Mouse (Mus musculus): ENCODE measurements at regions not wholly inside any gene's neighbourhood (a gene's known extent, or its start where the extent isn't known, plus 50 kb on each side); places are given as distances from the start of the nearest gene placed in this dataset.

DNA sequence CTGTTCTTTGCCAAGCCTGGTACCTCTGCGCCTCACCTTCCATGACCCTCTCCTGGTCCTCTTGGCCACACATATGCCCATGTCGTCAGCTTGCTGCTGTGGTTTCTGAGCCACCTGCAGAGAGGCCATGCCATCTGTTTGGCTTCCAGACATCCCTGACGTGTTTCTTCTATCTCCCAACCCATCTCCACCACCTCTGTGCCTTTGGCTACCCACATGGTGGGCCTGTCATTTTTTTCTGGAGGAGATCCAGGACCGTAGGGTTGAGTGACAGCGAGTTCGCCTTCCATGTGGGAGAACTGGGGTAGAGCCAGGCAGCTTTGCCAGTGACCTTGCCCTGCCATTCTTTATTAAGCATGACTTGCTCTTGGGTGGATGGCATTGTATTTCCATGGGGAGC, 278.4 kb upstream of the Thsd7b start:
- no peak for DNase-seq (ENCODE audit: low spot score)
- intact Hi-C loops (cut with DNase I), result no loop called here

DNA sequence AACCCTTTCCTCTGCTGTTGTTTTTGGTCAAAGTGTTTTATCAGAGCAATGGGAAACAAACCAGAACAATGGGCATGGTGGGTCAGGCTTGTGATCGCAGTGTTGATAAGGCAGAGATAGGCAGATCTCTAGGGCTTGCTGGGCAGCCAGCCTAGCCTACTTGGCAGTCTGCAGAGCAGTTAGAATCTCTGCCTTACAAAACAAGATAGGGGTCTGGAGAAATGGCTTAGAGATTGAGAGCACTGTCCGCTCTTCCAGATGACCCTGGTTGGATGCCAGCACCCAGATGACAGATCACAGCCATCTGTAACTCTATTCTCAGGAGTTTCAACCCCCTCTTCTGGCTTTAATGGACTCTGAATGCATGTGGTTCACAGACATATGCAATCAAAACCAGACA, 289.7 kb upstream of the Thsd7b start:
- DNase-seq (ENCODE audit: low spot score), result no peak
- intact Hi-C loops (cut with DNase I), result no loop called here

DNA sequence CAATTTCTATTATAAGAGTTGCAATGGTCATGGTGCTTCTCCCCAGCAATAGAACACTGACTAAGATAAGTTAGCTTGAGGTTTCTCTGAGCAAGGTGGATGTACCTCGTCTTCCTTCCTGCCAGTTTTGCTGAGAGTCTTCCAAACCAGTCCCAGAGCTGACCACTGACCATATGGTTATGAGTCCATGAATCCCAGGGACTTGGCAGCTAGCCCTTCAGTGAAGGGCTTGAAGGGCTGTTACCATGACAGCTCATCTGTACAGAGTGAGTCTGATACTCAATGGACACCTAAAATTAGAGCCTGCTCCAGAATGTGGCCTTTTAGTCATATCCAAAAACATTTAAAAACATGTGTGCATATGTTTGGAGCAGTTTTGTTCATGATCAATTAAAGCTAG, 297.5 kb upstream of the Thsd7b start:
- intact Hi-C loops (cut with DNase I), result no loop called here
- no peak for DNase-seq (ENCODE audit: low spot score)

DNA sequence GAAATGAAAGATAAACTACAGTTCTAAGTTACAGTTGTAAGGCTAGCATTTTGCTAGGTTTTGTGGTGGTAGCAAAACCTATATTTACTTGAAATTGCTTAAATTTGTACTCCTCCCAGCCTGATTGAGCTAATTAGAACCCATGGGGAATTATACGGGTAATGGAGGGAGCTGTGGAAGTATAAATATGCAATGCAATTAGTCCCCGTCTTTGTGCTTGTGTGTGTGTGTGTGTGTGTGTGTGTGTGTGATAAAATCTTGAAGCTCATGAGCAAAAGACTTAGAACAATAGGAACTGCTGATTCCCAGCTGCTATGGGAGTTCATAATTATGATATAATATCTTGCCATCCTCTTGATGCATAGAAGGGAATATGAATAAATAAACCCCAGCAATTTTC, 321.7 kb upstream of the Thsd7b start:
- no peak for DNase-seq (ENCODE audit: low spot score)
- intact Hi-C loops (cut with DNase I), result no loop called here

DNA sequence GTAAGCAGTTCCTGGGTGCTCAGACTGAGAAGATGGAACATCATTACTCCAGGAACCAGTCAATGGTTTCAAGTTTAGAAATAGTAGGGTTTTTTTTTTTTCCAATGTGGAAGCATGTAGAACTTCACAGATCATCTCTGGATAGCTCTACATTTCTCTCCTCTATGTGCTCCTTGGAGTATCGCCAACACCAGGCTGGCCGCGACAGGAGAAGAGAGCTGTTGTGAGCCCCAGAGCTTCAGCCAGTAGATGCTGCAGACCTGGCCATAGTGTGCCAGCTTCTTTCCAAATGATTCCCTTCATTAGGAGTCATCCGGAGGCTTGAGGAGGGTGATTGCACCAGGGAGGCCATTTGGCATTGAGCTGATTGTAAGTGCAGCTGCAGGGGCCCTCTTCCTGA, 322.6 kb upstream of the Thsd7b start:
- DNase-seq (ENCODE audit: low spot score), result no peak
- intact Hi-C loops (cut with DNase I), result no loop called here

DNA sequence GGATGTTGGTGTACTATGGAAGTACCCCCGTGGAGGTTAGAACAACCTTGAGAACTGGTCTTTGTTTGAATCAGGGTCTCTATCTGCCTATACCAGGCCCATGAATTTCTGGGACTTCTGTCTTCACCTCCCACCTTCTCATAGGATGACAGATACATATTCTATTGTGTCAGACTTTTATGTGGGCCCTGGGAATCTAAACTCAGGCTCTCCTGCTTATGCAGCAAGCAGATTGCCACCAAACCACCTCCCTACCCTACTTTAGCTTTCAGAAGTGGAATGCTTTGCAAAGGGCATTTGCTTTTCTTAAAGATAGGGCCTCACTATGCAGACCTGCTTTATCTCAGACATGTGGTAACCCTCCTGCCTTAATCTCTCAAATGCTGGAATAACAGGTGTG, 322.7 kb upstream of the Cxcr4 start:
- intact Hi-C loops (cut with DNase I), result no loop called here
- DNase-seq (ENCODE audit: low spot score), result no peak

DNA sequence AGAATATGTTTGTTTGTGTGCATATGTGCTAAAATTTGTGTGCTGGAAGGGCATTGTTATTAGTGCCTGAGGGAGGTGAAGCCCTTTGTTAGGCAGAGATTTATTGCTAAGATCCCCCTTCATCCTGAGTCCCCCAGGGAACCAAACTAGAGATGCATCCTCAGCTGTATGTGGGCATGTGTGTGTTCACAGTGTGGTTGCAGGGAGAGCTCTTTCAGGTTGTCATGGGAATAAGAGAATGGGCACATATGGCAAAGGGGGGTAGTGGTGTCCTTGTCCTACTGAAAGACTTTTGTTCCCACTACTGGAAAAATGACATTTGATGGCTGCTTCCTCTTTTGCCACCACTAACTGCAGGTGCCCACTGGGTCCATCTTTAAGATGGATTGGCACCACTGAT, 320.4 kb upstream of the Cxcr4 start:
- intact Hi-C loops (cut with DNase I), result no loop called here

DNA sequence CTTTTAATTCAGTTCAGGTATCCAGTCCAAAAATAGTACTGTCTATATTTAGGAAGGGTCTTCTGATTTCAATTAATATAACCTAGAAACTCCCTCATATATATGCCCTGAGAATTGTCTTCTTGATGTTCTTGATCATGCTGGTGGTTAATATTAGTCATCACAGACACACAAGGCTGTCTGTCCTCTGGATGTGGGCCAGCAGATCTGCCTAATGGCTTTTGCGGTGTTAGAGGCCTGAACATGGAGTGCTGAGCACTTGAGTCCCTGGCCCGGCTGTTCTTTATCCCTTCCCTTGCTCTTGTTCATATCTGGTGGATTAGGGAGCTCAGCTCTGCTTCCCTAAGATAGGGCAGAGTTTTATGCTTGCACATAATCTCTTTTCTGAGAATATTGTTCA, 315.5 kb upstream of the Cxcr4 start:
- intact Hi-C loops (cut with DNase I), result no loop called here
- DNase-seq (ENCODE audit: low spot score), result no peak

More for the DNA sequence above, 320.4 kb upstream of the Cxcr4 start:
- DNase-seq (ENCODE audit: low spot score), result no peak

DNA sequence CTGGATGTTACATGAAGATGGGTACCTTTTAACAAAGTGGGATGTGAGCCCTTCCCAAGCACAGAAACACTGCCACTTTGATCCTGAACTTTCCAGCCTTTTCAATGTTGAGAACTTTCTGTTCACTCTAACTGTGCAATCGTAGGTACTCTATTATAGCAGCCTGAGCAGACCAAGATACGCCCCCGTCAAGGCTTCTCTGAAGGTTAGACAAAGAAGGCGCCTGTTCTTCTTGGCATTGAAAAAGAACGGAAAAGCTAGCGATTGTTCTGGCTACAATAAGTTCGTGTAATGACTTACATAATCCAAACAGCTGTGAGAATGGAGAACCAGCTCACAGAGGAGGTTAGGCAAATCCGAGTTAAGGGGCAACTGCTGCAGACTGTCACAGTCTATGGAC, 305.9 kb upstream of the Cxcr4 start:
- no peak for DNase-seq (ENCODE audit: low spot score)
- intact Hi-C loops (cut with DNase I), result no loop called here

DNA sequence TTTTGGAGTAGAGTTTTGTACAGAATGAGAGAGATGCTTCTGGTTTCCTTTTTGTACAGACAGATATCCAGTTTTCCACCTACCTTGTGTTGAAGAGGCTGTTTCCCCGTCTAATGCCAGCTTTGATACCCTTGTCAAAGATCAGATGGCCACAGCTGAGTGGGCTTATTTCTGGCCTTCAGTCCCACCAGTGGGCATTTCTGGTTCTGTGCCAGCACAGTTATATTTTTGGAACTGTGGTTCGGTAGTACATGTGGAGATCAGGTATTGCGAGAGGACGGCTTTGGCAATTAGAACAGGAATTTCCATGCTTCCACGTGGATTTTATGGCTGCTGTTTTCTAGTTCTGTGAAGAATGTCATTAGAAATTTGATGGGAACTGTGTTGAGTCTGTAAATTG, 302.5 kb upstream of the Cxcr4 start:
- DNase-seq (ENCODE audit: low spot score), result no peak

DNA sequence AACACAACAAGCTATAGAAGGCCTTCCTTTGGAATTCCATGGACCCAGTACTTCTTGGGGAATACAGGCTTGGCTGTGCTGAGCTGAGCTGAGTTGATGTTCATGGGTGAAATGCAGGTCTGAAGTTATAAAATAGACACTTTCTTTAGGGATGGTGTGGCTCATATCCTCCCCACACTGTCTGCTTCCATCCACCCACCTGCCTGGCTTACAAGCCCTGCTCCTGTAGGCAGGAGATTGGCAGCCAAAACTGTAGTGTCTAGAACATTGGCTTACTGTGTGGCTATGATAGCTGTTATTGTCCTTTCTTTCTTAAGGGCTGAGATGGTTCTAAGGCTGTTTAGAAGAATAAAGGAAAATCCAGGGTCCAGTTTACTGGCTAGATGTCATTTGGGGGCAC, 286.2 kb upstream of the Cxcr4 start:
- intact Hi-C loops (cut with DNase I), result no loop called here
- DNase-seq (ENCODE audit: low spot score), result no peak

More for the DNA sequence above, 302.5 kb upstream of the Cxcr4 start:
- intact Hi-C loops (cut with DNase I), result no loop called here

DNA sequence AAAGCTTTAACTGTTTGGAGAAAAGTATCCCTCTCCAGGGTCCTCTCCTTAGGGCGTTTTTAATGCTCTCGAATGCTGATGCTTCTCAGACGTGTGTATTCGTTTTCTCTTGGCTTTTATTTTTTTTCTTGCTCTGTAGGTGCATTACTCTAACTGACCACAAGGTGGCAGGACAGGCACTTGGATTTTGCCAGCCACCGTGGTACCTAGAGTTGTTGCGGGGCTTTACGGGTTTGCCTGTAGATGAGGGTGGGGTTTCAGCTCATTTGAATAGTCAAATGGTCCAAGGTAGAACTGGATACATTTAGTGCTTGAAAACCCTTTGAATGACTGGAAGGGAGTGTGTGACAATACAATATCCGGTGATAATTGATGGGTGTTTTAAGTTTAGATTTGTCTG, 283.2 kb upstream of the Cxcr4 start:
- intact Hi-C loops (cut with DNase I), result loop anchor here (2.0 kb wide), 3 partner anchors 204 to 1496 kb away; no protein-coding TSS in a partner anchor
- DNase-seq (ENCODE audit: low spot score), result no peak

DNA sequence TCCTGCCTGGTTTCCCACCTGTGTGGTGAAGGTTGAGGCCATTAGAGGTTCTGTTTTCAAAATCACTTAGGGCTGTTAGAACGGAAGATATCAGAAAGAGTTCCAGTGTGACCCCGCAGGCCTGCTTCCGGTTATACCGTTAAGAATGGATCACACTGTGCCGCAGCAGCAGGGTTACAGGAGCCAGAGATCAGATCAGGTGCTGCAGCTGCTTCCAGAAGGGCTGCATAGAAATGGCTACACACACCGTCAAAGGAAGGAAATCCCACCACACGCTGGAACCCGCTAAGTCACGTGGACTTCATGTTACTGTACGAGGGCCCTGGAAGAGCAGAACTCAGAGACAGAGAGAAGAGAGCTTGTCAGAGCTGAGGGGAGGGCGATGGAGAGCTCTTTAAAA, 282.1 kb upstream of the Cxcr4 start:
- intact Hi-C loops (cut with DNase I), result loop anchor here (2.0 kb wide), 3 partner anchors 205 to 1497 kb away; no protein-coding TSS in a partner anchor
- DNase-seq (ENCODE audit: low spot score), result no peak

DNA sequence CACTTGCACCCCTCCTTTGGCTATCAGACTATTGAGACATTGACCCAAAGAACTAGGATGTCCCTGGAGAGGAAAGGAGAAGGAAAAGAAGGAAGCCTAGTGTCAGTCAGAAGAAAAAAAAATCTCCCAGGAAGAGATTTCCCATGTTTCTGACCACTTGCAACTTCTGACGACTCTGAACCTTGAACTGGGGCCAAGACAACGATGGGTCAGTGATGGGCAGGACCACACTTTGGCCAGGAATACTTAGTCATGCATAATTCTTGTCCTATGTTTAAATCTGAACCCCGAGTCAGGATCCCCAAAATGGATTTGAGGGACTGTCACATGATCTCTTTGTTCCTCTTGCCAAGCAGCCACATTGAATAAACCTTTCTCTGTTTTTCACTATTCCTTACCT, 276.7 kb upstream of the Cxcr4 start:
- no peak for DNase-seq (ENCODE audit: low spot score)
- intact Hi-C loops (cut with DNase I), result no loop called here

DNA sequence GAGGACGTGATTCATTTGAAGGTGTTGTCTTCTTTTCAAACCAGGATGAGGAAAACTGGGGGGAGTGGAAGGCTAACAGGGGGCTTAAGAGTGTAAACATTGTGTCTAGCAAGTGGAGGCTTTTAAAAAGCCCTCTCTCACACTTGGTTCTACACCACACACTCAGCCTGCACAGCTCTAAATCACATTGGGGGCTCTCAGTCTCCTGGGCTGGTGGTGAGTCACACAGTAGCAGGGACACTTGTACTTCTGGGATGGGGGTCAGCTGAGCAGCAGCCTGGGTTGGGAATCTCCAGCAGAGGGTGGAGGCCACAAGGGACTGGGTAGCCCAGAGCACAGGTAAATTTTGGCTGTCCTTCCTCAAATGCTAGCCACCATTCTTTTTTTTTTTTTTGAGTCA, 268.4 kb upstream of the Cxcr4 start:
- intact Hi-C loops (cut with DNase I), result no loop called here
- no peak for DNase-seq (ENCODE audit: low spot score)

DNA sequence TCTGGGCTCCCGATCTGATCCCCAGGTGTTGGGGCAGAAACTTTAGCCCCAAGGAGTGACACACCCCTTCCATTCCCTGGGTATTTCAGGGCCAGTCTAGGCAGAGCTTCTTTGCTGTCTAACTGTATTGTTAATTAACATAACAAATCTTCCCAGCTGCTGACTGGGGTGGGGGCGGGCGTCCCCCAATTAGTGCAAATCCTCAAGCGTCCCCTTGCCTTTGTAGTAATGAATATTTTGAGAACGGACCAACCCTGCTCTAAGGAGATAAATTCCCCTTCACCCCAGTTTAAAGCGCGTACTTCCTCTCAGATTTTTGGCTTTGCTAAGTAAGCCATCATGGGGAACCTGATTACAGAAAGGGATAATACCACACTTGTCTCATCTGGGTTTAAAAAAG, 268.0 kb upstream of the Cxcr4 start:
- no peak for DNase-seq (ENCODE audit: low spot score)
- intact Hi-C loops (cut with DNase I), result no loop called here

DNA sequence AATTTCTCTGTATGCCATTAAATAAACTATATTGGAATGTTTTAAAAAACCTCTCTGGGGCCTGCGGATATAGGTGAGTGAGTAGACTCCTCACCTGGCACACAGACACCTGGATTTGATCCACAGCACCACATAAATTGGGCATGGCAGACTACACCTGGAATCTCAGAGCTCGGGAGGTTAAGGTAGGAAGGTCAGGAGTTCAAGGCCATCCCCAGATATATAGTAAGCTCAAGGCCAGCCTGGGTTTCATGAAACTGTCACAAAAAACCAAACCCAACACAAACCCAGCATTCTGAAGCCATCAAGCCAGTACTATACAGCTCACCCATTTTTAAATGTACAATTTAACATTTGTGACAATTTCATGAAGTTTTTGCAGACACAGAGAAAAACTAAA, 266.6 kb upstream of the Cxcr4 start:
- no peak for DNase-seq (ENCODE audit: low spot score)
- intact Hi-C loops (cut with DNase I), result no loop called here

DNA sequence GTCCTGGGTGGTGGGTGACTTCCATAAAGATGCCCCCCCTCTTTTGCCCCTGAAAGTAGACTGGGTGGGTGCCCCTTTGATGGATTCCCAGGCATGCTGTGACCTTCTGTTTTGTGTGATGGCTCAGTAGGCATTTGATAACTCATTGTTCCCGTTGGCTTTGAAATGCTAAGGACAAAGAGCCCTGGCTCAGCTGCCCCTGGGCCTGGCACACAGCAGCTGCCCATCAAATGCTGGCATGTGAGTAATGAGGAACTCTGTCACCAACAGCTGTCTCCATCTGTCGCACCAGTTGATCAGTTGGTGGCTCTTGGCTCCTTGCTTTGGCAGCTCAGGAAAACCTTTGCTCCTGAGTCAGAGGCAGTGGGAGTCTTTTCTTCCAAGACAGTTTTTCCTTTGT, 264.8 kb upstream of the Cxcr4 start:
- no peak for DNase-seq (ENCODE audit: low spot score)
- intact Hi-C loops (cut with DNase I), result no loop called here

DNA sequence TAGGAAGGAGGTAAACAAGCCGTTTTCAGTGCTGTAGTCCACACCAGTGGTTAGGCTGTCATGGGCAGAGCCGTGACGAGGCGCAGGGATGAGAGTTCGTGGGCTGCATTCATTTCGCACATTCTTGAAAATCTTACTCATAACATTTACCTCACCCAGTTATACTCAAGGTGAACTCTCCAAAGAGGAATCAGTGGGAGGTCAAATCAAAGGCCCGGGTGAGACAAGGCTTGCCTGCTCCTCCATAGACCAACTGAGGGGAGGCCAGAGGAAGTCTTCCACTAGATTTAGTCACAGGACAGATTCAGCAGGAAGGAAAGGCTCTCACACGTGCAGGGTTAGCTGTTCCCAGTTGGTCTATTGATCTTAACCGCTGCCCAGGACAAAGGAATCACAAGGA, 262.6 kb upstream of the Cxcr4 start:
- no peak for DNase-seq (ENCODE audit: low spot score)
- intact Hi-C loops (cut with DNase I), result no loop called here

DNA sequence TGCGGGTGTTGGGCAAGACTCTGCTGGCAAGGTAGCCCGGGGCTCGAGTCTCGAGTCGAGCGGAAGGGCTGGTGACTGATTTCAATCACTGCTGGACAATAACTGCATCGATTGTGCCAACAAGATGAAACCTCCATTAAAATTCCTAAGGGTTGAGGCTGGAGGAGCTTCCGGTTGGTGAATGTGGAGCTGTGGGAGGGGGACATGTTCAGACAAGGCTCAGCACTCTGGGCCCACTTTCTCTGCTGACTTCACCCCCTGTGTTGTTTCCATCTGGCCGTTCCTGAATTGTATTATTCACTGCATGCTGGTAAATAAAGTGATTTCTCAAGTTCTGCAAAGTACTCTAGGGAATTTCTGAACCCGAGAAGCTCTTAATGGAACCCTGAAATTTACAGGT, 261.2 kb upstream of the Cxcr4 start:
- intact Hi-C loops (cut with DNase I), result no loop called here

DNA sequence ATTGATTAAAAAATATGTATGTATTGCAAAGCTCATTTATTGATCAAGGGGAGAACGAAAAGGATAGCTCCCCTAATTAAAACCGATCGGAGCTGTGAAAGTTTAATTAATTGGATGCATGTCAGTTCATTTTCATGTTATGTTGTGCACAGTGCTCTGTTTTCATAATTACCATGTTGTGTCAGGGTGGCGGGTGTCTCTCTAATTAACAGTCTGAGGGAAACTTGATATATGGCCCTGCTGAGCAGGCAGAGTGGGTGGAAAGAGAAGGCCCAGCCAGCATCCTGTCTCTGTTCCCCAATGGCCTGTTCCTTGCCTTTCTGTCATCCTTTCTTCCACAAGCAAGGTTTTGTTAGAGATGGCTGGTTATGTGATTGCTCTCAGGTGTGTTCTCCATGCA, 245.3 kb upstream of the Cxcr4 start:
- no peak for DNase-seq (ENCODE audit: low spot score)
- intact Hi-C loops (cut with DNase I), result no loop called here

More for the DNA sequence above, 261.2 kb upstream of the Cxcr4 start:
- no peak for DNase-seq (ENCODE audit: low spot score)

DNA sequence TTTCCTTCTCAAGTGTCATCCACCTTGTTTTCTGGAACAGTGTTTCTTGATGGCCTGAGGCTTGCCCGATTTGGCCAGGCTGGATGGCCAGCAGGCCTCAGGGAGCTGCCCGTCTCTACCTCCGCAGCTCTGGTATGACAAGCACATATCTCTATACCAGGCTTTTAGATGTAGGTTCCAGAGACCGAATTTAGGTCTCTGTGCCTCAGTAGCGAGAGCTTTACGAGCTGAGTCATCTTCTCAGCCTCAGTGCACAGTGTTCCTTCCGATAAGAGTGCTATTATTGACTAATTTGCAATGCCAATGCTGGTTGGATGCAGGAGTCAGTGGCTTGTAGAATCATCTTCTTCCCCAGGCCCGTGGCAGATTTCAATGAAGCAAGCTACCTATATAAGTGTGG, 243.4 kb upstream of the Cxcr4 start:
- intact Hi-C loops (cut with DNase I), result no loop called here
- no peak for DNase-seq (ENCODE audit: low spot score)

DNA sequence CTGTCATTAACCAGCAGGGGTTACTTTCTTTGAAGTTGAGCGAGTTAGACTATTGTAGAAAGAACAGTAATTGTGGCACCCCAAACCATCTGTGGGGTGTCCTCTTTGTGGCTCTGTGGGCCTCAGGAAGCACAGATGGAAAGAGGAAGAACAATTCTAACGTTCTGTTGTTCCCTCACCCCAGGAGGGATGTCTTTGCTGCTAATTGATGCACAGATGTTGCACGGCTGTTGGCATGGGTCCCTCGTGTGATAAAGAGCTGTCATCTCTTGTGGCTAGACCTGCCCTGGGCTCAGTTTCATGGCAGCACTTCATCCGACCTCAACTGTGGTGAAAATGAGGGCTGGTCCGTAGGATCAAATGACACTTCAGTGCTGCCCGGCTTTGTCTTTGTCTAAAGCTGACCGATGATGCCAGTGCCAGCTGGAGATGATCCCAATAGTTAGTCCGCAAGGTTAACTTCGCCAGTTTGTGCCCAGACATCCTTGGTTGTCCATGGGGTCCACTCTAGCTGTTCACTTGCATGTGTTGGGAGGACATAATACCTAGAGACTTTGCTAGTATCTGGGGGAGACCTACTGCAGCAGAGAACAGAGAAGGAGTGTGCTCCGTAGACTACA, 241.1 kb upstream of the Cxcr4 start:
- intact Hi-C loops (cut with DNase I), result loop anchor here (2.0 to 5.0 kb wide), 2 partner anchors 464 to 551 kb away; no protein-coding TSS in a partner anchor
- no peak for DNase-seq (ENCODE audit: low spot score)
